Mouse (Mus musculus) brain, embryonic 14.5 days (tissue): ENCODE measurements around the gene Flot2. TPM values are rescaled to one million over a fixed set of nuclear protein-coding genes. Genes with fewer than 3 reads are reported as not detected.
A peak's percentile ranks its signal among the peaks of the same experiment; 100 is the strongest.

Source experiments
- DNase-seq: peaks from one replicate; pipeline ENCODE4 v3.0.0-alpha.2; 2011; ENCODE audit warnings: low read depth
- CTCF ChIP-seq: fragments of 200-500 bp; IDR thresholded peaks from 2 replicates; pipeline ENCODE4 v1.5.1; 2012; ENCODE audit warnings: inconsistent platforms, mild to moderate bottlenecking, moderate library complexity, borderline replicate concordance; ENCODE audit not compliant: insufficient read depth, insufficient read length; ENCODE audit errors: extremely low read depth
- POLR2A ChIP-seq: fragments of 200-500 bp; IDR thresholded peaks from 2 replicates; pipeline ENCODE4 v1.6.1; 2012; ENCODE audit warnings: mild to moderate bottlenecking, inconsistent platforms, borderline replicate concordance; ENCODE audit not compliant: poor library complexity, insufficient read depth, insufficient read length, severe bottlenecking; ENCODE audit errors: extremely low read depth
- polyA plus RNA-seq: library from polyadenylated mRNA; depleted of rRNA; stranded (reverse); fragments of >200 nt; gene quantifications from 2 replicates; pipeline ENCODE4 v1.2.3, GENCODE M21; 2012; rRNA removed

Flot2 gene
- polyA plus RNA-seq, 1 experiment: 111 TPM

DNA sequence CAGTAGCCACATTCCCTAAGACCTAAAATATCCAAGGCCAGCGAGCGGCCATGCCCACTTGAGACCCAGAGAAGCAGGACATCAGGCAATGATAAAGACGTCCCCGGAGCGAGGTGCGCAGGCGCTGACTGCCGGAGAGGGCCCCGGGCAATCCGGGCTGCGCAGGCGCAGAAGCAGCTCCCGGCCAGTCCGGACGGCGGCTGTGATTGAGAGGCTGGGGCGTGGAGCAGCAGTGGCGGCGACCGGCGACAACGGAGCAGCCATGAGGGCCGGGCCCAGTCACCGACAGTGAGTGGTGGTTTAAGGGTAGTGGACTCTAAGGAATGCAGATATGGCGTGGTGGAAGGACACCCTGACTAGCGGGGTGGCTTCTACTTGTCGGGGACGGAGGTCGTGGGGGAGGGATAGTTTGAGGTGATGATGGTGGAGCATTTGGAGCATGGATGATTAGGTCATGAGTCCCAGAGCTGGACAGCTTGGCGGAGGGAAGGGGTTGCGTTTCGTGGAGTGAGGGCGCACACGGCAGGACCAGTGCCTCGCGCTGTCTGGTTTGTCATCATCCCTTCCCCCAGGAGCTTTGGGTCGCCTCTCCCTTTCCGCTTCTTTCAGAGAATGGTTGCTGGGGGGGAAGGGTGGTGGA lies 56.9 kb downstream of the Flot2 start, which contains the start of gene Fam222b:
Gene Fam222b, plus strand, starts transcription at position 157 of the 640 bp plus-strand sequence.
- no peak for TF ChIP-seq CTCF
- peak; percentile 81 for TF ChIP-seq POLR2A
- peak; percentile 96 for DNase-seq

DNA sequence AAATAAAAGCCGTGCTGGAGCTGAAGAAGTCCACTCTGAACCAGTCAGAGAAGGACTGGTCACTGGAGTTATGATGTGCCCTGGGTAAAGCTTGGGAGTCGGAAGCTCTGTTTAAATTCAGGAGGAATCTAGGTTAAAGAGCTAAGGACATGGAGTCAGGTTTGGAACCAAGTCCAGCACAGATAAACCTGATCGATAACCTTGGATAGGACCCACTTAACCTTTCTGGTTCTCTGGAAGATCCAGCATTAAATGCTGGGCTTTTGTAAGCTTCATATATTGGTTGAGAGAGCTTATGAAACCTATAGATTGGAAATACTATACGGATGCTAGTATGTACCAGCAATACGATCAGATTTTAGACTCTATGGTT lies 57.4 kb downstream of the Flot2 start:
- TF ChIP-seq POLR2A (no peak), CTCF (no peak)
- no peak for DNase-seq

DNA sequence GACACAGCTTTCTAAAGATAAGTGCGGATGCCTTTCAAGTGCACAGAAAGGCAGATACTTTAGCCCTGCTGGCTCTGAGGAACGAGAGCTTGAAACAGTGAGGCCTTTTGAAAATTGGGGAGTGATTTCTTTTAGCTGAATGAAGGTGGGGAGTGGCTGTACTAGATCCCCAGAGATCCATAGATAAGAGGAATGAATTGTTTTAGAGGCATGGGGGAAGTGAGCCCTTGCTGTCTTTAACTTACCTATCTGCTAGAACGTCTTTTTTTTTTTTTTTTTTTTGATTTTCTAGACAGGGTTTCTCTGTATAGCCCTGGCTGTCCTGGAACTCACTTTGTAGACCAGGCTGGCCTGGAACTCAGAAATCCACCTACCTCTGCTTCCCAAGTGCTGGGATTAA lies 59.3 kb downstream of the Flot2 start:
- TF ChIP-seq CTCF: no peak
- TF ChIP-seq POLR2A: no peak
- no peak for DNase-seq

DNA sequence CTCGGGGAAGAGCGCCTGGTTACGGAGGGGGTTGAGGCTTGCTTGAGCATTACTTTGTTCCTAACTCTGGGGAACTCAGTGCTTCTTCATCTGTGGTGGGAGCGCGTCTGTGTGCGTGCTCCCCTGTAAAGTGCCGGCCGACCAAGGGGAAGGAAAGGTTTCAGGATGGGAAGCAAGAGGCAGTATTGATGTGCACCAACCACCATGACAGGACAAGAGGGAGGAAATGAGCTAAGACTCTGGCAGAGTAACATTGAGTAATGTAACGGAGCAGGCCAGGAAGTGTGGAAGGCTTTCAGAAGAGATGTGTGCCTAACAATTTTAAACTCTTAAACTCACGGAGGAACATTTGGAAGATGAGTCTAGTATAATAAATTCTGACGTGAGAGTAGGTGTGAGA lies 63.0 kb downstream of the Flot2 start:
- TF ChIP-seq CTCF: no peak
- TF ChIP-seq POLR2A: no peak

DNA sequence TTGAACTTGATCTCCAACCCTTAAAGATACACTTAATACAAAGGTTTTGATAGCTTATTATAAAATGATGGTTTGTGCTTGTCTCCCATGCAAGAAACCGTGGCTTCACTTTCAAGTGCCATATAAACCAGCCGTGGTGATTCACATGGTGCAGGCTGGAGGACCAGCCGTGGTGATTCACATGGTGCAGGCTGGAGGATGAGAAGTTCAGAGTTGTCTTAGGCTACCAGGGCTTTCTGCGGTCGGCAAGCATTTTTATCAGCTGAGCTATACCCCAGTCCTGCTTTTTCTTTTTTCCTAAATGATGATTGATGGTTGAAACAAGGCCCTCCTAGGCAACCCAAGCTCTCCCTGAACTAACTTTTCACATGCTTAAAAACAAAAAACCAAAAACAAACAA lies 64.4 kb downstream of the Flot2 start:
- DNase-seq: no peak
- TF ChIP-seq CTCF (no peak), POLR2A (no peak)

More for the DNA sequence above, 63.0 kb downstream of the Flot2 start:
- DNase-seq: no peak

DNA sequence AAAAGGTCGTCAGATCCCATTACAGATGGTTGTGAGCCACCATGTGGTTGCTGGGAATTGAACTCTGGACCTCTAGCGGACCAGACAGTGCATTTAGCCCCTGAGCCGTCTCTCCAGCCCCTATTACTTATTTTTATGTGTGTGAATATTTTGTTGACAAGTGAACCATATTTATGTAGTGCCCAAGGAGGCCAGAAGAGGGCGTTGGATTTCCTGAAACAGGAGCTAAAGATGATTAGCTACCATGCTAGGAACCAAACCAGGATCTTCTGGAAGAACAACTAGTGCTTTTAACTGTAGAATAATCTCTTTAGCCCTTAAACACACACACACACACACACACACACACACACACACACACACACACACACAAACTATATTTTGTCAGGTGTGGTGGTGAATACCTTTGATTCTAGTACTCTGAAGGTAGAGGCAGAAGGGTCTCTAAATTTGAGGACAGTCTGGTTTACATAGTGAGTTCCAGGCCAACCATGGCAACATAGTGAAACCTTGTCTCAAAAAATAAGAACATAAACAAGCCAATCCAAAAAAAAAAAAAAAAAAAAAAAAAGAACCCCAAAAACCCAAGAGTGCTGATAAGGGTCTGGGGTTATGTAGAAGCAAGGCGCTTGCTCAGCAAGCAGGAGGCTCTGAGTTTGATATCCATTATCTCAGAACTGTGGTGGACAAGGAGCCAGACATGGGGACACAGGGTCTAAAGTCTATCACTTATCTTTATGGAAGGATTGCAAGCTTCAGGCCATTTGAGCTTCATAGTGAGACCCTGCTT lies 65.4 kb downstream of the Flot2 start:
- DNase-seq: no peak
- TF ChIP-seq POLR2A (no peak), CTCF (no peak)

DNA sequence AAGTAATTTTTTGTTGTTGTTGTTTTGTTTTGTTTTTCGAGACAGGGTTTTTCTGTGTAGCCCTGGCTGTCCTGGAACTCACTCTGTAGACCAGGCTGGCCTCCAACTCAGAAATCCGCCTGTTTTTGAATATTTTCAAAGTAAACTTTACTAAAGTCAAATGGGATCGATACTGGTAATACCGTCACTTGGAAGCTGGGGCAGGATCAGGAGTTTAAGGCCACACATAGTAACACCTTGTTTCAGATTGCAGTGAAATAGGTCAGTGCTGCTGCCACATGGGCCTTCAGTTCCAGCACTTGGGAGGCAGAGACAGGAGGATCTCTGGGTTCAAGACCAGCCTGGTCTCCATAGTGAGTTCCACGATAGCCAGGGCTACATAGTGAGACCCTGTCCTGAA lies 66.8 kb downstream of the Flot2 start:
- TF ChIP-seq CTCF (no peak), POLR2A (no peak)
- DNase-seq: no peak

Other genes starting within 250 kb of the Flot2 start
- 10.0 and 19.2 TPM in 2 replicates for gene Pipox, start 143.8 kb upstream of the Flot2 start, polyA plus RNA-seq
- gene Sez6, start 107.1 kb upstream of the Flot2 start, polyA plus RNA-seq: 173 and 174 TPM in 2 replicates
- gene Phf12, start 55.2 kb upstream of the Flot2 start, polyA plus RNA-seq: 64.7 and 76.0 TPM in 2 replicates
- 30.9 and 38.7 TPM in 2 replicates for gene Dhrs13, start 5.7 kb upstream of the Flot2 start, polyA plus RNA-seq
- 31.5 and 40.6 TPM in 2 replicates for gene Eral1, start 42.5 kb downstream of the Flot2 start, polyA plus RNA-seq
- gene Fam222b, start 56.7 kb downstream of the Flot2 start, polyA plus RNA-seq: 19.8 and 36.5 TPM in 2 replicates
- gene Traf4, start 127.7 kb downstream of the Flot2 start, polyA plus RNA-seq: 204 and 250 TPM in 2 replicates
- 8.1 and 13.8 TPM in 2 replicates for gene Nek8, start 138.7 kb downstream of the Flot2 start, polyA plus RNA-seq
- 13.1 and 15.4 TPM in 2 replicates for gene Tlcd1, start 138.8 kb downstream of the Flot2 start, polyA plus RNA-seq
- 1,462 and 1,587 TPM in 2 replicates for gene Rpl23a, start 145.7 kb downstream of the Flot2 start, polyA plus RNA-seq
- 67.6 and 98.9 TPM in 2 replicates for gene Rab34, start 150.5 kb downstream of the Flot2 start, polyA plus RNA-seq
- 0.43 and 1.0 TPM in 2 replicates for gene Proca1, start 155.5 kb downstream of the Flot2 start, polyA plus RNA-seq
- 109 and 130 TPM in 2 replicates for gene Sdf2, start 207.8 kb downstream of the Flot2 start, polyA plus RNA-seq
- 17.3 and 39.5 TPM in 2 replicates for gene Supt6, start 208.1 kb downstream of the Flot2 start, polyA plus RNA-seq
- 60.9 and 71.2 TPM in 2 replicates for gene 2610507B11Rik, start 223.8 kb downstream of the Flot2 start, polyA plus RNA-seq